Mouse (Mus musculus): ENCODE measurements at regions not wholly inside any gene's neighbourhood (a gene's known extent, or its start where the extent isn't known, plus 50 kb on each side); places are given as distances from the start of the nearest gene placed in this dataset.

GRCm38 (mm10) chr13:101570034-101570433 is 198.0 kb downstream of the Pik3r1 start:
- no peak for TF ChIP-seq CTCF (IDR thresholded peaks at IDR 0.05)
- H3K4me2 ChIP-seq (ENCODE audit: low read depth, low read length, poor library complexity, severe bottlenecking) = no peak overlapping the region
- WGBS = 23% methylated on average over 4 of the region's 4 CpGs

DNA sequence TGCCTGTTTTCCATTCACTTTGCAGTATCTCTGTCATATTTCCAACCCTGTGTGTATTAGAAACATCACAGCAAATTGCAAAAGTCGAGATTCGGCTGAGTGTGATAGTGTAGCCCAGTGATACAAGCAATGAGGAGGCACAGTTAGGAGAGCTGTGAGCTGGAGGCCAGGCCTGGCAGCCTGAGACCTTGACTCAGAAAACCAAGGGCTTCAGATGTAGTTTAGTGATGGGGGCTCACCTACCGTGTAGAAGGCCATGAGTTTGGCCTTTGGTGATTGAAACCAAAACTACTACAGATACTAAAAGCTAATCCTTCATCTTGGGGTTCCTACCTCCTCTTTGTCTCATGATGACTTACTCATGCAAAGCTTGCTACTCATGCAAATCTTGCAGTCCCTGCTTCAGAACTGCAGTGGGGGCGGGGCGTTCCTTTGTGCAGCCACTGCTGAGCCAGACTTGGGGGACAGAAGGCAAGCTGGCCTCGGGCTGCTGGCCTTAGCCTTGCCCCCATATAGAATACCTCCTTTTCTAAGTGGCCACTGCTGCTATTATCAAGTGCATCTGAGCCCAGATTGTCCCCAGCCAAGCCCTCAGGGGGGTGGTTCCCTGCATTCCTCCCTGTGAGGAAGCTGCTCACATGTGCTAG is 198.9 kb downstream of the Pik3r1 start:
- ATAC-seq (ENCODE audit: low FRiP score) (no peak), DNase-seq (ENCODE audit: low spot score) (no peak)
- whole genome bisulfite sequencing = 48% methylated on average over 6 of the region's 6 CpGs
- H3K4me3 ChIP-seq (ENCODE audit: low read depth, low read length) = no peak overlapping the region
- no peaks in the 10 kb centered on the region for H3K27me3 ChIP-seq (ENCODE audit: insufficient read depth, low read length)
- no peaks in the 10 kb centered on the region for H3K9me3 ChIP-seq (ENCODE audit: low read length)
- no peak overlapping the region for H3K4me2 ChIP-seq (ENCODE audit: low read depth, low read length, poor library complexity, severe bottlenecking)
- no peak overlapping the region for H3K9ac ChIP-seq (replicated peaks; ENCODE audit: low read length, poor library complexity, severe bottlenecking)
- no peak for TF ChIP-seq CTCF (IDR thresholded peaks at IDR 0.05)
- H3K27ac ChIP-seq (ENCODE audit: low read depth, low read length) = no peak overlapping the region
- H3K36me3 ChIP-seq (ENCODE audit: insufficient read depth, low read length) = no peaks in the 10 kb centered on the region
- no peaks in the 10 kb centered on the region for H3K4me1 ChIP-seq (ENCODE audit: insufficient read depth, low read length)

More at GRCm38 (mm10) chr13:101570034-101570433, 198.0 kb downstream of the Pik3r1 start:
- Histone ChIP-seq H3K27ac (ENCODE audit: low read depth, low read length) (no peak overlapping the region), H3K9me3 (ENCODE audit: low read length) (no peaks in the 10 kb centered on the region), H3K9ac (replicated peaks; ENCODE audit: low read length, poor library complexity, severe bottlenecking) (no peak overlapping the region), H3K4me1 (ENCODE audit: insufficient read depth, low read length) (no peaks in the 10 kb centered on the region), H3K36me3 (ENCODE audit: insufficient read depth, low read length) (no peaks in the 10 kb centered on the region), H3K27me3 (ENCODE audit: insufficient read depth, low read length) (no peaks in the 10 kb centered on the region), H3K4me3 (ENCODE audit: low read depth, low read length) (no peak overlapping the region)
- no peak for ATAC-seq (ENCODE audit: low FRiP score)
- no peak for DNase-seq (ENCODE audit: low spot score)

DNA sequence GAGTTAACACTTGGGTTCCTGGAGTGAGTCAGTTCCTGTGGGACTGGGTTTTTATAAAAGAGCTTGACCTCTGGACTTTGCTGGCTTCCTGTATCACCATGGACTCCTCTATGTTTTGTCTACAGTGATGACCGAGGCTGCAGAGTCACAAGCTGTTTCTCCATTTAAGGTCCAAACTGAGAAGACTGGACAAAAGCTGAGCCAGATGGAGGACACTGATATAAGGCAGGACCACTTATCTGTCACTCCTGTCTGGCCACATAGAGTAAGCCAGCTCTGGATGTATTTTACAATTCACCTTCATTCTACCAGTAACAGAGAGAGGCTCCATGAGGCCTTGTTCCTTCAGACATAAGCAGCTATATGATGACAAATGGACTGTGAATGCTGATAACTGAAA is 202.7 kb downstream of the Pik3r1 start:
- Histone ChIP-seq H3K9me3 (ENCODE audit: low read length) (no peaks in the 10 kb centered on the region), H3K4me1 (ENCODE audit: insufficient read depth, low read length) (no peaks in the 10 kb centered on the region), H3K27ac (ENCODE audit: low read depth, low read length) (no peak overlapping the region), H3K4me3 (ENCODE audit: low read depth, low read length) (no peak overlapping the region), H3K27me3 (ENCODE audit: insufficient read depth, low read length) (no peaks in the 10 kb centered on the region), H3K4me2 (ENCODE audit: low read depth, low read length, poor library complexity, severe bottlenecking) (no peak overlapping the region), H3K9ac (replicated peaks; ENCODE audit: low read length, poor library complexity, severe bottlenecking) (no peak overlapping the region), H3K36me3 (ENCODE audit: insufficient read depth, low read length) (no peaks in the 10 kb centered on the region)
- TF ChIP-seq CTCF (IDR thresholded peaks at IDR 0.05) = no peak
- no peak for ATAC-seq (ENCODE audit: low FRiP score)
- WGBS = 78% methylated on average over 1 of the region's 1 CpGs
- DNase-seq (ENCODE audit: low spot score) = no peak

- Histone ChIP-seq H3K9me3 (ENCODE audit: low read length) (no peaks in the 10 kb centered on the region), H3K27ac (ENCODE audit: low read depth, low read length) (no peak overlapping the region), H3K4me1 (ENCODE audit: insufficient read depth, low read length) (no peaks in the 10 kb centered on the region), H3K27me3 (ENCODE audit: insufficient read depth, low read length) (no peaks in the 10 kb centered on the region), H3K36me3 (ENCODE audit: insufficient read depth, low read length) (no peaks in the 10 kb centered on the region), H3K4me2 (ENCODE audit: low read depth, low read length, poor library complexity, severe bottlenecking) (no peak overlapping the region), H3K9ac (replicated peaks; ENCODE audit: low read length, poor library complexity, severe bottlenecking) (no peak overlapping the region), H3K4me3 (ENCODE audit: low read depth, low read length) (no peak overlapping the region)
- no peak for ATAC-seq (ENCODE audit: low FRiP score)
- no peak for DNase-seq (ENCODE audit: low spot score)
- WGBS = 87% methylated on average over 3 of the region's 3 CpGs
- no peak for TF ChIP-seq CTCF (IDR thresholded peaks at IDR 0.05)
These were observed 212.6 kb downstream of the Pik3r1 start for GRCm38 (mm10) chr13:101555371-101555874.

DNA sequence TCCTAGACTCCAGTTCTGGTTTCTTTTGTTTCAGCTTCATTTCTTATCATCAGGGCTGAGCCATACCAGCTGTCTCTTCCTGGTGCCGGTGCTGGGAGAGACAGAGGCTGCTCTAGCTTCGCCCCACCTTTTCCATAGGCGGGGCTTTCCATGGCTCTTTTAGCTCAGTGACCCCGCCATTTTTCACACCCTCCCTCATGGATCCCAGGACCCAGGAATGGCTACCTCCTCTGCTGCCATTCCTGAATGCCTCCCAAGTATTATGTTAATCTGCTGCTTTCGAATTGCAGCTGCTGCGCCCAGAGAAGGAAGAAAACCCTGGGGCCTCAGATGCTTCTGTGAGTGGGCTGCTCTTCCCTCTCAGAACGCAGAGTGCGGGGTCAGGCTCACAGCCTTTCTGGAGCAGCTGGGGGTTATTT is 214.9 kb downstream of the Pik3r1 start:
- Histone ChIP-seq H3K4me1 (ENCODE audit: insufficient read depth, low read length) (no peaks in the 10 kb centered on the region), H3K4me3 (ENCODE audit: low read depth, low read length) (no peak overlapping the region), H3K27ac (ENCODE audit: low read depth, low read length) (no peak overlapping the region), H3K9me3 (ENCODE audit: low read length) (no peaks in the 10 kb centered on the region), H3K4me2 (ENCODE audit: low read depth, low read length, poor library complexity, severe bottlenecking) (no peak overlapping the region), H3K27me3 (ENCODE audit: insufficient read depth, low read length) (no peaks in the 10 kb centered on the region), H3K36me3 (ENCODE audit: insufficient read depth, low read length) (no peaks in the 10 kb centered on the region), H3K9ac (replicated peaks; ENCODE audit: low read length, poor library complexity, severe bottlenecking) (no peak overlapping the region)
- DNase-seq (ENCODE audit: low spot score) = no peak
- ATAC-seq (ENCODE audit: low FRiP score) = no peak
- WGBS = 45% methylated on average over 8 of the region's 8 CpGs
- no peak for TF ChIP-seq CTCF (IDR thresholded peaks at IDR 0.05)

DNA sequence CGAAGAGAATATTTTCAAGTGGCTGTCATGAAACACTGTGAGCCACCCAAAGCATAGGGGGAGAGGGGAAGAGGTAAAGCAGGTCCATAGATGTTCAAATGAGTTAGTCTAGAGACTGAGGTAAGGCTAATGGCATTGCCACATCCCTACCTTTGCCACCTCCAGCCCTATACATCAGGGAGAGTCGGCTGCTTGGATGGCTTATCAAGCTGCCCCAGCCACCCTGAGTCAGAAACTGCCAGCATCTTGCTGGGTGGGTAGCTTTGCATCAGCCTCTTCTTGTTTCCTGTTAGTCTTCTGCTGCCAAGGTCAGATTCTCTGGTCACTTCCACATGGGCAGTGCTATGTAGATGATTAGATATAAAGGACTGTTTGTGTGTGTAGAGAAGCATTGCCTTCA is 215.6 kb downstream of the Pik3r1 start:
- Histone ChIP-seq H3K9ac (replicated peaks; ENCODE audit: low read length, poor library complexity, severe bottlenecking) (no peak overlapping the region), H3K27ac (ENCODE audit: low read depth, low read length) (no peak overlapping the region), H3K4me2 (ENCODE audit: low read depth, low read length, poor library complexity, severe bottlenecking) (no peak overlapping the region), H3K36me3 (ENCODE audit: insufficient read depth, low read length) (no peaks in the 10 kb centered on the region), H3K4me1 (ENCODE audit: insufficient read depth, low read length) (no peaks in the 10 kb centered on the region), H3K27me3 (ENCODE audit: insufficient read depth, low read length) (no peaks in the 10 kb centered on the region), H3K9me3 (ENCODE audit: low read length) (no peaks in the 10 kb centered on the region), H3K4me3 (ENCODE audit: low read depth, low read length) (no peak overlapping the region)
- no peak for TF ChIP-seq CTCF (IDR thresholded peaks at IDR 0.05)
- ATAC-seq (ENCODE audit: low FRiP score) (no peak), DNase-seq (ENCODE audit: low spot score) (no peak)
- 92% methylated on average over 2 of the region's 2 CpGs for WGBS

Data from midbrain, postnatal 0 days (tissue).